Mouse (Mus musculus) lung, postnatal 0 days (tissue): Measurements from ENCODE around the gene Nomo1. TPM values are rescaled to one million over a fixed set of nuclear protein-coding genes. Genes with fewer than 3 reads are reported as not detected.
A peak's percentile ranks its signal among the peaks of the same experiment; 100 is the strongest.

Experiments
- ATAC-seq: fragments of 200-750 bp; cut with Nextera tagmentation; 2 replicates; pipeline ENCODE4 v1.8.0; 2017; ENCODE audit warnings: moderate library complexity
- DNase-seq: peaks from one replicate; pipeline ENCODE4 v3.0.0-alpha.2; 2016; ENCODE audit warnings: low spot score
- H3K27ac ChIP-seq: fragments of 300-500 bp; sonication (generic); 2 replicates; pipeline ENCODE4 v1.5.1; 2014; ENCODE audit warnings: antibody characterized with exemption, mild to moderate bottlenecking, low read length, mixed read lengths
- H3K27me3 ChIP-seq: fragments of 300-500 bp; sonication (generic); replicated peaks from 2 replicates; pipeline ENCODE4 v1.6.1; 2014; ENCODE audit warnings: low read length, mixed read lengths; ENCODE audit not compliant: insufficient read depth
- H3K36me3 ChIP-seq: fragments of 300-500 bp; sonication (generic); 2 replicates; pipeline ENCODE4 v1.6.1; 2014; ENCODE audit warnings: low read length, mixed read lengths; ENCODE audit not compliant: insufficient read depth
- H3K4me1 ChIP-seq: fragments of 300-500 bp; sonication (generic); 2 replicates; pipeline ENCODE4 v1.6.1; 2014; ENCODE audit warnings: antibody characterized with exemption, low read depth, low read length, mixed read lengths; ENCODE audit not compliant: insufficient read depth
- H3K4me2 ChIP-seq: fragments of 300-500 bp; sonication (generic); replicated peaks from 2 replicates; pipeline ENCODE4 v1.6.1; 2014; ENCODE audit warnings: low read depth, mild to moderate bottlenecking, low read length, moderate library complexity, mixed read lengths
- H3K4me3 ChIP-seq: fragments of 300-500 bp; sonication (generic); 2 replicates; pipeline ENCODE4 v1.5.1; 2014; ENCODE audit warnings: low read depth, low read length
- H3K9ac ChIP-seq: fragments of 300-500 bp; sonication (generic); replicated peaks from 2 replicates; pipeline ENCODE4 v1.6.1; 2014; ENCODE audit warnings: low read depth, mild to moderate bottlenecking
- H3K9me3 ChIP-seq: fragments of 300-500 bp; sonication (generic); 2 replicates; pipeline ENCODE4 v1.6.1; 2016; ENCODE audit warnings: low read length, mixed read lengths
- CTCF ChIP-seq: IDR thresholded peaks from 2 replicates; pipeline ENCODE4 v1.5.1; 2016; ENCODE audit warnings: antibody characterized with exemption, mild to moderate bottlenecking
- EP300 ChIP-seq: IDR thresholded peaks from 2 replicates; pipeline ENCODE4 v1.6.1; 2016; ENCODE audit warnings: antibody characterized with exemption, mild to moderate bottlenecking, control low read depth
- whole genome bisulfite sequencing: fragments of 180-500 bp; shearing (Covaris S2); extraction: QIAGEN DNeasy Blood & Tissue Kit; methylation state at CpG from one replicate; pipeline ENCODE4 v1.1.7; 2014; 5-methylcytosine and 5-hydroxymethylcytosine counted together
- polyA plus RNA-seq: library from polyadenylated mRNA; unstranded; fragments of >200 nt; fragmentation: Nextera tagmentation; extraction: Ambion mirVana; gene quantifications from 2 replicates; pipeline ENCODE4 v1.2.1, GENCODE M21; 2015

Gene Nomo1
- polyA plus RNA-seq, 1 experiment from 2014 or later = 17.8 TPM

DNA sequence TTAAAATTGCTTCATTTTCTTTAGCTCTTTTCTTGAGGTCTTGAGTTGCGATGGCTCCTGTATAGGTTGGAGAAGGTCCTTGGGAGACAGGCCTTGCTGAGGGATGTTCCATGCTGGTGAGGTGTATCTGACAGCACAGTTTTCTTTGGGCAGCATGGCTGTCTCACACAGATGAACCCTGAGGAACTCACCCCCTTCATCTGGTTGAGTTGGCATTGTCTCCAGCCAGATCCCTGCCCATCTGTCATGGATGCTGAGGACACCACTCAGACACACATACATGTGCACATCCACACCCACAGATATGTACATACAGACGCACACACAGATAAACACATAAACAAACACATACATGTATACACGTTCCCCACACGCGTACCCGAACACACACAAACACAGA lies 29.8 kb downstream of the Nomo1 start:
- WGBS = 91% methylated on average over 6 of the region's 6 CpGs
- Histone ChIP-seq H3K9me3 (no peaks in the 10 kb centered on the region), H3K36me3 (peaks cover 20% of the 10 kb centered on the region), H3K4me3 (no peak overlapping the region), H3K9ac (no peak overlapping the region), H3K27me3 (no peaks in the 10 kb centered on the region), H3K27ac (no peak overlapping the region), H3K4me1 (no peaks in the 10 kb centered on the region), H3K4me2 (no peak overlapping the region)
- no peak for TF ChIP-seq CTCF
- TF ChIP-seq EP300 = no peak
- DNase-seq = no peak
- ATAC-seq = no peak

GRCm38 (mm10) chr7:46068831-46069230 lies 35.3 kb downstream of the Nomo1 start:
- no peak for TF ChIP-seq EP300
- no peak for TF ChIP-seq CTCF
- ATAC-seq (no peak), DNase-seq (no peak)
- H3K27me3 ChIP-seq = no peaks in the 10 kb centered on the region
- no peak overlapping the region for H3K4me3 ChIP-seq
- H3K9ac ChIP-seq = no peak overlapping the region
- H3K9me3 ChIP-seq = no peaks in the 10 kb centered on the region
- no peak overlapping the region for H3K4me2 ChIP-seq
- H3K4me1 ChIP-seq = no peaks in the 10 kb centered on the region
- H3K36me3 ChIP-seq = peaks cover 28% of the 10 kb centered on the region
- no peak overlapping the region for H3K27ac ChIP-seq
- 92% methylated on average over 8 of the region's 8 CpGs for WGBS

DNA sequence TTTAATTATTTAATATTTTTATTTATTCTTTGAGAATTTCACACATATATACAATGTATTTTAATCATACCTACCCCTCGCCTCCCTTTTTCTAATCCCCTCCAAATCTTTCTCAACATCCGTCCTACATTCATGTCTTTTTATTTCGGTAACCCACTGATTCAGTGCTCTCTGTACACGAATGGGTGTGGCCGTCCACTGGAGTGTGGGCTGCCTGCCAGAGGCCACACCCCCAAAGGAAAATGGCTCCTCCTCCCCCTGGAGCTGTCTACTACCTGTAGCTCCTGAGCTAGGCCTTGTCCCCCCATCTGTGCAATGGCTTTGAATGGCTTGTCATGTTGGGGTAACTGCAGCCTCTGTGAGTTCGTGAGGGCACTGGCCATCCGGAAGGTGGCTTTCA lies 43.3 kb downstream of the Nomo1 start:
- Histone ChIP-seq H3K27me3 (no peaks in the 10 kb centered on the region), H3K4me3 (no peak overlapping the region), H3K9ac (no peak overlapping the region), H3K4me2 (no peak overlapping the region), H3K27ac (no peak overlapping the region), H3K9me3 (no peaks in the 10 kb centered on the region), H3K4me1 (no peaks in the 10 kb centered on the region), H3K36me3 (peaks cover 26% of the 10 kb centered on the region)
- no peak for ATAC-seq
- 81% methylated on average over 7 of the region's 7 CpGs for WGBS
- DNase-seq = no peak
- TF ChIP-seq EP300 = no peak
- no peak for TF ChIP-seq CTCF

GRCm38 (mm10) chr7:46077675-46078074 lies 44.2 kb downstream of the Nomo1 start:
- H3K4me3 ChIP-seq = no peak overlapping the region
- H3K4me1 ChIP-seq = no peaks in the 10 kb centered on the region
- H3K9me3 ChIP-seq = no peaks in the 10 kb centered on the region
- 75% methylated on average over 12 of the region's 12 CpGs for WGBS
- DNase-seq (no peak), ATAC-seq (no peak)
- TF ChIP-seq EP300 (no peak), CTCF (no peak)
- H3K9ac ChIP-seq = no peak overlapping the region
- peaks cover 33% of the 10 kb centered on the region for H3K36me3 ChIP-seq
- no peak overlapping the region for H3K27ac ChIP-seq
- no peak overlapping the region for H3K4me2 ChIP-seq
- H3K27me3 ChIP-seq = no peaks in the 10 kb centered on the region

- Histone ChIP-seq H3K27me3 (no peaks in the 10 kb centered on the region), H3K4me2 (no peak overlapping the region), H3K9ac (no peak overlapping the region), H3K4me3 (no peak overlapping the region), H3K27ac (no peak overlapping the region), H3K4me1 (peaks cover 3% of the 10 kb centered on the region; the same call in 1 of the 2 replicates), H3K36me3 (peaks cover 20% of the 10 kb centered on the region), H3K9me3 (no peaks in the 10 kb centered on the region)
- peak; percentile 17 for DNase-seq
- TF ChIP-seq CTCF (no peak), EP300 (no peak)
- WGBS = 75% methylated on average over 10 of the region's 10 CpGs
- peak; percentile 34; the same call in 1 of the 2 replicates for ATAC-seq
Measured at GRCm38 (mm10) chr7:46084024-46084423, 50.5 kb downstream of the Nomo1 start.

DNA sequence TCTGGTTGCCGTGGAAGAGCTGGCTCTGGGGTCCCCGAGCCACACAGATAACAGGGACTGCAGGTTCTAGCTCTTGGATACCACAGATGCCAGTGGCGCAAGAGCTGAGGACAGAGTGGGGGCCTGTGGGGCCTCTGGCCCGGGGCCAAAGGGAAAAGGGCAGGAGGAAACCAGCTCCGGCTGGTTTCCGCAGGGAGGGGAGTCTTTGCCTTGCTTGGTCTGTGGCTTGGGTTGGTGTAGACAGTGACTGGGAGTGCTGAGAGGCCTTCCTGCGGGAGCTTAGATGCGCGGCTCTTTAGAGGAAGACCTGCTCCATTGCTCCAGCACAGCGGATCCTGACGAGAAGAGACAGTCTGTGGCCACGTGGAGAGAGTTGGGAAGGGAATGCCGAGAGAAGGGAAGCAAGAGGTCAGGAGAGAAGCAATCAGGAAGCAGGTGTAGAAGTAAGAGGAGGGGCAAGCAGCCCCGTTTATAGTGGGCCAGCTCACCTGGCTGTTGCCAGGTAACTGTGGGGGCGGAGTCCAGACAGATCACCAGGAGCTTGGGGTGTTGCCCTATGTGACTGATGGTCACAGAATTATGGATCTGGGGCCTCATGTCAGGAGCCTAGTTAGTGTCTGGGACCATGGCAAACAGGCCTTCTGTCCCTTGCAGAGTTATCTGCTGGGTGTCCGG lies 51.5 kb downstream of the Nomo1 start:
- Histone ChIP-seq H3K4me2 (no peak overlapping the region), H3K27me3 (no peaks in the 10 kb centered on the region), H3K9me3 (no peaks in the 10 kb centered on the region), H3K4me1 (peaks cover 3% of the 10 kb centered on the region; the same call in 1 of the 2 replicates), H3K4me3 (no peak overlapping the region), H3K27ac (no peak overlapping the region), H3K9ac (no peak overlapping the region), H3K36me3 (peaks cover 19% of the 10 kb centered on the region)
- DNase-seq = peak; percentile 33
- ATAC-seq = peak; percentile 85
- 27% methylated on average over 13 of the region's 16 CpGs for WGBS
- no peak for TF ChIP-seq CTCF
- no peak for TF ChIP-seq EP300

DNA sequence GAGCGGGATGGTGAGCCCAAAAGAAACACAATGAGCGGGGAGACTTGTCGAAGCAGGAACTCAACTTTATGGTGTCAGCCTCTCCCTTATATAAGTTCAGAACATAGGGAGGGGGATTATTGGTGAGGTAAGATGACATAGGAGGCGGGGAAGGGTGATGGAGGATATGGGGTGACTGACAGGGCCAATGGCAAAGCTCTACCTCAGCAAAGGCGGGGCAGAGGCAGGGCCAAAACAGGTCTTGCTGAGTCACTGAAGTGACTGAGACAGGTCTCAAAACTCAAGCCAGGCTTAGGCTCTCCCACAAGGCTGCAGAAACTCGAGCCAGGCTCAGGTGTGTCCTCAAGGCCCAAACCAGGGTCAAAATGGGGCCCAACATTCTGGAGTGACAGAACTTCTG lies 52.9 kb downstream of the Nomo1 start:
- Histone ChIP-seq H3K9me3 (no peaks in the 10 kb centered on the region), H3K4me1 (peaks cover 3% of the 10 kb centered on the region; the same call in 1 of the 2 replicates), H3K9ac (no peak overlapping the region), H3K27me3 (no peaks in the 10 kb centered on the region), H3K4me3 (no peak overlapping the region), H3K36me3 (peaks cover 11% of the 10 kb centered on the region), H3K27ac (no peak overlapping the region), H3K4me2 (no peak overlapping the region)
- TF ChIP-seq EP300 (no peak), CTCF (no peak)
- no peak for ATAC-seq
- no peak for DNase-seq
- 83% methylated on average over 6 of the region's 6 CpGs for WGBS
